Mouse (Mus musculus) ES-E14 (cell line): ENCODE measurements around the gene A730061H03Rik.

Experiments
- HCFC1 ChIP-seq: IDR thresholded peaks from 2 replicates; pipeline ENCODE4 v1.6.1; 2012; ENCODE audit warnings: low read length, inconsistent platforms, borderline replicate concordance; ENCODE audit not compliant: insufficient read depth
- ZC3H11A ChIP-seq: IDR thresholded peaks from 2 replicates; pipeline ENCODE4 v1.6.1; 2012; ENCODE audit warnings: low read depth, mild to moderate bottlenecking, inconsistent platforms, low read length, borderline replicate concordance

GRCm38 (mm10) chr14:55570588-55570987, 10.4 kb upstream of the A730061H03Rik start:
- TF ChIP-seq HCFC1 (no peak), ZC3H11A (no peak)
